Mouse (Mus musculus) embryonic facial prominence, embryonic 10.5 days (tissue): Measurements from ENCODE around the gene Gdf3. TPM values are rescaled to one million over a fixed set of nuclear protein-coding genes. Genes with fewer than 3 reads are reported as not detected.

Experiments
- polyA plus RNA-seq: library from polyadenylated mRNA; unstranded; fragments of >200 nt; fragmentation: Nextera tagmentation; extraction: Ambion mirVana; gene quantifications from 2 replicates; pipeline ENCODE4 v1.2.1, GENCODE M21; 2016

Gdf3 gene
- polyA plus RNA-seq, 1 experiment from 2014 or later, result 0.06 TPM

Other genes starting within 250 kb of the Gdf3 start
- 35.9 and 40.3 TPM in 2 replicates for gene Rimklb, start 111.3 kb downstream of the Gdf3 start, polyA plus RNA-seq
- 0.59 and 0.62 TPM in 2 replicates for gene Mfap5, start 104.2 kb downstream of the Gdf3 start, polyA plus RNA-seq
- 0.14 TPM in 1 of 2 replicates, not detected in the other for gene Aicda, start 56.3 kb downstream of the Gdf3 start, polyA plus RNA-seq
- 0.89 and 0.96 TPM in 2 replicates for gene Apobec1, start 7.6 kb downstream of the Gdf3 start, polyA plus RNA-seq
- gene Dppa3, start 16.3 kb upstream of the Gdf3 start, polyA plus RNA-seq, result not detected in 2 replicates
- gene Nanog, start 97.4 kb upstream of the Gdf3 start, polyA plus RNA-seq, result 0.26 TPM in 1 of 2 replicates, not detected in the other
- gene Slc2a3, start 191.6 kb upstream of the Gdf3 start, polyA plus RNA-seq, result 55.4 and 68.4 TPM in 2 replicates
- 2.9 and 3.0 TPM in 2 replicates for gene Foxj2, start 209.8 kb upstream of the Gdf3 start, polyA plus RNA-seq
- 1.1 and 1.5 TPM in 2 replicates for gene C3ar1, start 246.1 kb upstream of the Gdf3 start, polyA plus RNA-seq